Mouse (Mus musculus): ENCODE measurements at regions not wholly inside any gene's neighbourhood (a gene's known extent, or its start where the extent isn't known, plus 50 kb on each side); places are given as distances from the start of the nearest gene placed in this dataset.

- WGBS: 93% methylated on average over 2 of the region's 2 CpGs
- no peak overlapping the region for H3K4me3 ChIP-seq
- no peak for ATAC-seq (ENCODE audit: low FRiP score, low read depth)
- H3K9ac ChIP-seq (replicated peaks): no peak overlapping the region
- no peaks in the 10 kb centered on the region for H3K36me3 ChIP-seq
- no peak overlapping the region for H3K27ac ChIP-seq (replicated peaks)
- H3K4me1 ChIP-seq: peaks cover 7% of the 10 kb centered on the region; the same call in 1 of the 2 replicates
- H3K9me3 ChIP-seq: no peaks in the 10 kb centered on the region
- H3K4me2 ChIP-seq (replicated peaks): no peak overlapping the region
- peaks cover 4% of the 10 kb centered on the region; the same call in 1 of the 2 replicates for H3K27me3 ChIP-seq
Observed at GRCm38 (mm10) chr8:127973194-127973593, 385.2 kb upstream of the Nrp1 start.

GRCm38 (mm10) chr8:127977746-127978145, 380.7 kb upstream of the Nrp1 start:
- Histone ChIP-seq H3K4me1 (peaks cover 7% of the 10 kb centered on the region; the same call in 1 of the 2 replicates), H3K9me3 (no peaks in the 10 kb centered on the region), H3K27me3 (peaks cover 4% of the 10 kb centered on the region; the same call in 1 of the 2 replicates), H3K27ac (replicated peaks) (0 out of 2 replicates have a peak overlapping the region, but pooled peaks have one; percentile 46), H3K4me2 (replicated peaks) (no peak overlapping the region), H3K4me3 (no peak overlapping the region), H3K9ac (replicated peaks) (no peak overlapping the region), H3K36me3 (no peaks in the 10 kb centered on the region)
- peak; percentile 47; the same call in 1 of the 2 replicates for ATAC-seq (ENCODE audit: low FRiP score, low read depth)
- 44% methylated on average over 2 of the region's 2 CpGs for WGBS

- Histone ChIP-seq H3K9ac (replicated peaks) (no peak overlapping the region), H3K36me3 (no peaks in the 10 kb centered on the region), H3K4me1 (peaks cover 7% of the 10 kb centered on the region; the same call in 1 of the 2 replicates), H3K27ac (replicated peaks) (no peak overlapping the region), H3K4me3 (no peak overlapping the region), H3K4me2 (replicated peaks) (no peak overlapping the region), H3K27me3 (peaks cover 4% of the 10 kb centered on the region; the same call in 1 of the 2 replicates), H3K9me3 (no peaks in the 10 kb centered on the region)
- 79% methylated on average over 5 of the region's 5 CpGs for WGBS
- ATAC-seq (ENCODE audit: low FRiP score, low read depth): no peak
Observed at GRCm38 (mm10) chr8:127979180-127980030, 379.0 kb upstream of the Nrp1 start.

- H3K4me3 ChIP-seq: no peak overlapping the region
- peaks cover 4% of the 10 kb centered on the region; the same call in 1 of the 2 replicates for H3K27me3 ChIP-seq
- no peak overlapping the region for H3K27ac ChIP-seq (replicated peaks)
- H3K4me1 ChIP-seq: peaks cover 7% of the 10 kb centered on the region; the same call in 1 of the 2 replicates
- ATAC-seq (ENCODE audit: low FRiP score, low read depth): no peak
- no peaks in the 10 kb centered on the region for H3K36me3 ChIP-seq
- no peaks in the 10 kb centered on the region for H3K9me3 ChIP-seq
- H3K9ac ChIP-seq (replicated peaks): no peak overlapping the region
- no peak overlapping the region for H3K4me2 ChIP-seq (replicated peaks)
- 85% methylated on average over 5 of the region's 5 CpGs for WGBS
Observed at GRCm38 (mm10) chr8:127982165-127982564, 376.2 kb upstream of the Nrp1 start.

- 56% methylated on average over 6 of the region's 6 CpGs for WGBS
Observed at GRCm38 (mm10) chr8:127985616-127986015, 372.8 kb upstream of the Nrp1 start.

GRCm38 (mm10) chr8:127988887-127989286, 369.5 kb upstream of the Nrp1 start:
- Histone ChIP-seq H3K27ac (replicated peaks) (no peak overlapping the region), H3K4me3 (no peak overlapping the region), H3K9me3 (no peaks in the 10 kb centered on the region), H3K36me3 (no peaks in the 10 kb centered on the region), H3K4me2 (replicated peaks) (no peak overlapping the region), H3K27me3 (no peaks in the 10 kb centered on the region), H3K9ac (replicated peaks) (no peak overlapping the region), H3K4me1 (0 out of 2 replicates have a peak, but pooled peaks cover 4% of the 10 kb centered on the region)
- 67% methylated on average over 1 of the region's 1 CpGs for WGBS
- ATAC-seq (ENCODE audit: low FRiP score, low read depth): no peak

More at GRCm38 (mm10) chr8:127985616-127986015, 372.8 kb upstream of the Nrp1 start:
- Histone ChIP-seq H3K9ac (replicated peaks) (no peak overlapping the region), H3K27me3 (no peaks in the 10 kb centered on the region), H3K4me1 (no peaks in the 10 kb centered on the region), H3K27ac (replicated peaks) (no peak overlapping the region), H3K4me3 (no peak overlapping the region), H3K9me3 (no peaks in the 10 kb centered on the region), H3K36me3 (no peaks in the 10 kb centered on the region), H3K4me2 (replicated peaks) (no peak overlapping the region)
- ATAC-seq (ENCODE audit: low FRiP score, low read depth): no peak

- Histone ChIP-seq H3K9ac (replicated peaks) (no peak overlapping the region), H3K4me2 (replicated peaks) (no peak overlapping the region), H3K36me3 (no peaks in the 10 kb centered on the region), H3K9me3 (no peaks in the 10 kb centered on the region), H3K4me3 (no peak overlapping the region), H3K27me3 (no peaks in the 10 kb centered on the region), H3K4me1 (0 out of 2 replicates have a peak, but pooled peaks cover 5% of the 10 kb centered on the region), H3K27ac (replicated peaks) (no peak overlapping the region)
- 73% methylated on average over 1 of the region's 1 CpGs for WGBS
- no peak for ATAC-seq (ENCODE audit: low FRiP score, low read depth)
Observed at GRCm38 (mm10) chr8:127994898-127995297, 363.5 kb upstream of the Nrp1 start.

- H3K9ac ChIP-seq (replicated peaks): no peak overlapping the region
- H3K9me3 ChIP-seq: no peaks in the 10 kb centered on the region
- no peak overlapping the region for H3K27ac ChIP-seq (replicated peaks)
- 0 out of 2 replicates have a peak, but pooled peaks cover 5% of the 10 kb centered on the region for H3K4me1 ChIP-seq
- H3K36me3 ChIP-seq: no peaks in the 10 kb centered on the region
- ATAC-seq (ENCODE audit: low FRiP score, low read depth): no peak
- no peak overlapping the region for H3K4me2 ChIP-seq (replicated peaks)
- WGBS: 79% methylated on average over 1 of the region's 1 CpGs
- H3K4me3 ChIP-seq: no peak overlapping the region
- no peaks in the 10 kb centered on the region for H3K27me3 ChIP-seq
Observed at GRCm38 (mm10) chr8:127995490-127995889, 362.9 kb upstream of the Nrp1 start.

- Histone ChIP-seq H3K36me3 (no peaks in the 10 kb centered on the region), H3K27ac (replicated peaks) (no peak overlapping the region), H3K4me2 (replicated peaks) (no peak overlapping the region), H3K27me3 (no peaks in the 10 kb centered on the region), H3K9me3 (no peaks in the 10 kb centered on the region), H3K4me3 (no peak overlapping the region), H3K9ac (replicated peaks) (no peak overlapping the region), H3K4me1 (peaks cover 15% of the 10 kb centered on the region)
- ATAC-seq (ENCODE audit: low FRiP score, low read depth): no peak
- WGBS: 77% methylated on average over 2 of the region's 2 CpGs
Observed at GRCm38 (mm10) chr8:128002386-128002785, 356.0 kb upstream of the Nrp1 start.

GRCm38 (mm10) chr8:128002806-128003205, 355.6 kb upstream of the Nrp1 start:
- H3K4me2 ChIP-seq (replicated peaks): no peak overlapping the region
- H3K4me1 ChIP-seq: peaks cover 15% of the 10 kb centered on the region
- no peak overlapping the region for H3K4me3 ChIP-seq
- H3K9me3 ChIP-seq: no peaks in the 10 kb centered on the region
- H3K36me3 ChIP-seq: no peaks in the 10 kb centered on the region
- 95% methylated on average over 1 of the region's 1 CpGs for WGBS
- no peak overlapping the region for H3K27ac ChIP-seq (replicated peaks)
- ATAC-seq (ENCODE audit: low FRiP score, low read depth): no peak
- H3K9ac ChIP-seq (replicated peaks): no peak overlapping the region
- H3K27me3 ChIP-seq: no peaks in the 10 kb centered on the region

GRCm38 (mm10) chr8:128003385-128003784, 355.0 kb upstream of the Nrp1 start:
- peak; percentile 80 for ATAC-seq (ENCODE audit: low FRiP score, low read depth)
- 43% methylated on average over 1 of the region's 1 CpGs for WGBS

GRCm38 (mm10) chr8:128003881-128004286, 354.5 kb upstream of the Nrp1 start:
- ATAC-seq (ENCODE audit: low FRiP score, low read depth): peak; percentile 91
- Histone ChIP-seq H3K9ac (replicated peaks) (no peak overlapping the region), H3K27ac (replicated peaks) (peak overlapping the region; percentile 25; the same call in 1 of the 2 replicates), H3K36me3 (no peaks in the 10 kb centered on the region), H3K4me2 (replicated peaks) (no peak overlapping the region), H3K4me1 (peaks cover 15% of the 10 kb centered on the region), H3K27me3 (no peaks in the 10 kb centered on the region), H3K4me3 (no peak overlapping the region), H3K9me3 (no peaks in the 10 kb centered on the region)
- 49% methylated on average over 3 of the region's 3 CpGs for WGBS

More at GRCm38 (mm10) chr8:128003385-128003784, 355.0 kb upstream of the Nrp1 start:
- Histone ChIP-seq H3K27me3 (no peaks in the 10 kb centered on the region), H3K9ac (replicated peaks) (no peak overlapping the region), H3K36me3 (no peaks in the 10 kb centered on the region), H3K4me2 (replicated peaks) (no peak overlapping the region), H3K9me3 (no peaks in the 10 kb centered on the region), H3K27ac (replicated peaks) (peak overlapping the region; percentile 25; the same call in 1 of the 2 replicates), H3K4me3 (no peak overlapping the region), H3K4me1 (peaks cover 15% of the 10 kb centered on the region)

Data from midbrain, embryonic 12.5 days (tissue).